Mouse (Mus musculus) hindbrain, postnatal 0 days (tissue): Measurements from ENCODE around the gene Rhbdl2. TPM values are rescaled to one million over a fixed set of nuclear protein-coding genes. Genes with fewer than 3 reads are reported as not detected.

Experiments used
- ATAC-seq: fragments of 200-750 bp; cut with Nextera tagmentation; 2 replicates; pipeline ENCODE4 v1.8.0; 2017; ENCODE audit warnings: mild to moderate bottlenecking, moderate TSS enrichment, moderate library complexity
- DNase-seq: peaks from one replicate; pipeline ENCODE4 v3.0.0-alpha.2; 2015; ENCODE audit warnings: low spot score
- H3K27ac ChIP-seq: fragments of 300-500 bp; sonication (generic); 2 replicates; pipeline ENCODE4 v1.5.1; 2014; ENCODE audit warnings: mild to moderate bottlenecking
- H3K27me3 ChIP-seq: fragments of 300-500 bp; sonication (generic); 2 replicates; pipeline ENCODE4 v1.6.1; 2014; ENCODE audit warnings: low read length, mixed read lengths; ENCODE audit not compliant: insufficient read depth
- H3K36me3 ChIP-seq: fragments of 300-500 bp; sonication (generic); 2 replicates; pipeline ENCODE4 v1.6.1; 2014; ENCODE audit warnings: low read length, mixed read lengths; ENCODE audit not compliant: insufficient read depth
- H3K4me1 ChIP-seq: fragments of 300-500 bp; sonication (generic); 2 replicates; pipeline ENCODE4 v1.6.1; 2014; ENCODE audit warnings: antibody characterized with exemption, low read length, mixed read lengths; ENCODE audit not compliant: insufficient read depth
- H3K4me2 ChIP-seq: fragments of 300-500 bp; sonication (generic); 2 replicates; pipeline ENCODE4 v1.6.1; 2014; ENCODE audit warnings: low read depth, mild to moderate bottlenecking, low read length, moderate library complexity, mixed read lengths
- H3K4me3 ChIP-seq: fragments of 300-500 bp; sonication (generic); 2 replicates; pipeline ENCODE4 v1.5.1; 2014; ENCODE audit warnings: low read length
- H3K9ac ChIP-seq: fragments of 300-500 bp; sonication (generic); replicated peaks from 2 replicates; pipeline ENCODE4 v1.6.1; 2014; ENCODE audit warnings: mild to moderate bottlenecking, low read length, moderate library complexity, mixed read lengths
- H3K9me3 ChIP-seq: fragments of 300-500 bp; sonication (generic); 2 replicates; pipeline ENCODE4 v1.6.1; 2016; ENCODE audit warnings: low read length, mixed read lengths
- CTCF ChIP-seq: IDR thresholded peaks from 2 replicates; pipeline ENCODE4 v1.5.1; 2016; ENCODE audit warnings: antibody characterized with exemption, control low read depth, low read depth
- WGBS: fragments of 180-500 bp; shearing (Covaris S2); extraction: QIAGEN DNeasy Blood & Tissue Kit; methylation state at CpG from one replicate; pipeline ENCODE4 v1.1.7; 2014; 5-methylcytosine and 5-hydroxymethylcytosine counted together
- polyA plus RNA-seq: library from polyadenylated mRNA; unstranded; fragments of >200 nt; fragmentation: Nextera tagmentation; extraction: Ambion mirVana; gene quantifications from 2 replicates; pipeline ENCODE4 v1.2.1, GENCODE M21; 2015
- total RNA-seq: library from RNA; depleted of rRNA; stranded (reverse); fragments of >200 nt; gene quantifications from 2 replicates; pipeline ENCODE4 v1.2.3, GENCODE M21; 2014

The Rhbdl2 gene
- total and polyA plus RNA-seq, 2 experiments from 2014 or later = 1.5 to 1.8 TPM

DNA sequence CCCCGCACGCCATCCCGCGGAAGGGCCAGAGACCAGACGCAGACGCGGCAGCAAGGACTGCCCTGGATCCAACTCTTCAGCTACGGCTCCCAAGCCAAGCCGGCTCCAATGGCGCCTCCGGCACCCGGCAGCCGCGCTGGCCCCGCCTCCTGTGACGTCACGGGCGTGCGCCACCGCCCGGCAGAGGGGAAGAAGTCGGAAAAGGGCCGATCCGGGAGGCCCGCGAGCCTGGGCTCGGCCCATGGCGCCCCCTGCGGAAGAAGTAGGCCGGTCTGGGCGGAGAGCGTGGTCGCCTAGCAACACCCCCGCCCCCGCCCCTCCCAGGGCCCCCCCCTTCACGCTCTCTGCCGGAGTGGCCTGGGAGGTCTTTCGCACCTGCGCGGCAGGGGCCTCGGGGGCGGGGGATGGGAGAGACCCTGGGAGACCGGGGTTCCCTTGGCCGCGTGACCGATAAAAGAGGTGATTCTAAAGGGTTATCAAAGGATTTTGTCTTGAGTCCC lies 37.5 kb upstream of the Rhbdl2 start, which contains the start of gene Akirin1:
Gene Akirin1, minus strand, starts transcription at position 194 of the 500 bp plus-strand sequence.
- H3K4me1 ChIP-seq = peaks cover 8% of the 10 kb centered on the region; the same call in 1 of the 2 replicates
- H3K36me3 ChIP-seq = no peaks in the 10 kb centered on the region
- H3K9me3 ChIP-seq = no peaks in the 10 kb centered on the region
- H3K4me2 ChIP-seq = peak within 1 kb of the TSS; percentile 73
- TF ChIP-seq CTCF = peak; percentile 48
- peak; percentile 99 for DNase-seq
- peak; percentile 99 for ATAC-seq
- peak within 1 kb of the TSS; percentile 88 for H3K9ac ChIP-seq
- H3K27ac ChIP-seq = peak within 1 kb of the TSS; percentile 94
- peak within 1 kb of the TSS; percentile 91 for H3K4me3 ChIP-seq
- 6% methylated on average over 36 of the region's 46 CpGs for WGBS
- H3K27me3 ChIP-seq = no peaks in the 10 kb centered on the region

GRCm38 (mm10) chr4:123750707-123751312 lies 36.9 kb upstream of the Rhbdl2 start:
- DNase-seq = peak; percentile 58
- peaks cover 8% of the 10 kb centered on the region; the same call in 1 of the 2 replicates for H3K4me1 ChIP-seq
- no peaks in the 10 kb centered on the region for H3K36me3 ChIP-seq
- H3K4me3 ChIP-seq = peak overlapping the region; percentile 91
- peak overlapping the region; percentile 94; the same call in 1 of the 2 replicates for H3K27ac ChIP-seq
- H3K9ac ChIP-seq = peak overlapping the region; percentile 88
- ATAC-seq = no peak
- TF ChIP-seq CTCF = no peak
- H3K4me2 ChIP-seq = peak overlapping the region; percentile 73
- H3K27me3 ChIP-seq = no peaks in the 10 kb centered on the region
- 0% methylated on average over 8 of the region's 8 CpGs for WGBS
- no peaks in the 10 kb centered on the region for H3K9me3 ChIP-seq

DNA sequence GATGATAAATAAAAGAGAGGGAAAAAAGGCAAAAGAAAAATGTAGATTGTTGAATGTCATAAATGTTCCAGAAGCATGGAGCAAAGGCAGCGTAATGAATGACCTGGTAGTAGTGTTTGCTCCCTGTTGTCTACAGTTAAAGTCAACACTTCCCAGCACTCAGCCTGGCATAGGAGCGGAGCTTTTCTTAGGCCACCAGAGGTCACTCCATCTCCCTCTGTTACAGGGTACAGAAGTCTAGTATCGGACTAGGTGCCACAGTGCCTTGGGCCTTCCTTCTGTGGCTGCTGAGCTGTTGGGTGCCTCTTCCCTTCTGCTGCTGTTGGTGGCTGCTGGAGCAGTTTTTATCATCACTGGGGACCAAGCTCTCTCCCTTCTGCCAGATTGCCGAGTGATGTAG lies 29.4 kb upstream of the Rhbdl2 start:
- Histone ChIP-seq H3K4me2 (no peak overlapping the region), H3K27me3 (no peaks in the 10 kb centered on the region), H3K4me1 (no peaks in the 10 kb centered on the region), H3K9me3 (no peaks in the 10 kb centered on the region), H3K36me3 (no peaks in the 10 kb centered on the region), H3K4me3 (no peak overlapping the region), H3K27ac (no peak overlapping the region), H3K9ac (no peak overlapping the region)
- 46% methylated on average over 4 of the region's 4 CpGs for WGBS
- peak; percentile 43 for DNase-seq
- TF ChIP-seq CTCF = peak; percentile 55
- ATAC-seq = no peak

DNA sequence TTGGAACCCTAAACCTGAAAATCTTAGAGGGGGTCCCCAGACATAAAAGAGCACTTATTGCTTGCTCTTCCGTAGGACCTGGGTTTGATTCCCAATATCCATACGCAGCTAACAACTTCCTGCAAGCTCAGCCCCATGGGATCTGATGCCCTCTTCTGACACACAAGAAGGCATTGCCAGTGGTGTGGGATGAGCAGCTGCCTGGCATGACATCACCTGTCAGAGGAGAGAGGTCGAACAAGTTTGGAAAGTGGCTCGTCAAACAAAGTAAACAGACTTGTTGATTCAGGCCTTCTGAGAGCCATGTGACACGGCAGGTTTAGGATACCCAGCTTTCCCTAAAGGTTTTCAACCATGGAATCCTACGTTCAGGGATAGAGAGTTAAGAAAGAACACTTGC lies 22.6 kb upstream of the Rhbdl2 start:
- TF ChIP-seq CTCF = no peak
- Histone ChIP-seq H3K36me3 (no peaks in the 10 kb centered on the region), H3K4me2 (no peak overlapping the region), H3K27ac (no peak overlapping the region), H3K4me1 (no peaks in the 10 kb centered on the region), H3K9ac (no peak overlapping the region), H3K4me3 (no peak overlapping the region), H3K9me3 (no peaks in the 10 kb centered on the region), H3K27me3 (no peaks in the 10 kb centered on the region)
- 85% methylated on average over 6 of the region's 6 CpGs for WGBS
- no peak for ATAC-seq
- DNase-seq = no peak

DNA sequence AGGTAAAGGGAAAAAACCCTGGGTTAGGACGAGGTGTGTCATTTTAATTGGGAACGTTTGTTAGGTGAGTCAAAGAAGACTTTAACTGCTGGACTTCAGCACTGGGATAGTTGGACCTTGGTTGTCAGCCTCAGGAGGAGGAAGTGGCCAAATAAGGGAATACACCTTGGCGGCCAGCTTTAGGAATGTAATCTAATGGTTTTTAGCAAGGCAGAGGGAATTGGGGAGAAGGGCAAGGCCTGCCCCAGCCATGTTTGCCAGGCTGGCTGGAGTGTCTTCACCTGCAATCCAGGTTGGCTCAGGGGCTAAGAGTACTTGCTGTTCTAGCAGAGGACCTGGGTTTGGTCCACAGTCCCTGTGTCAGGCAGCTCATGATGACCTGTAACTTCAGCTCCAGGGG lies 19.9 kb upstream of the Rhbdl2 start:
- 77% methylated on average over 3 of the region's 3 CpGs for WGBS
- Histone ChIP-seq H3K4me3 (no peak overlapping the region), H3K4me1 (no peaks in the 10 kb centered on the region), H3K9me3 (no peaks in the 10 kb centered on the region), H3K4me2 (no peak overlapping the region), H3K36me3 (no peaks in the 10 kb centered on the region), H3K9ac (no peak overlapping the region), H3K27ac (no peak overlapping the region), H3K27me3 (no peaks in the 10 kb centered on the region)
- DNase-seq (no peak), ATAC-seq (no peak)
- TF ChIP-seq CTCF = no peak

GRCm38 (mm10) chr4:123768234-123768633 lies 19.4 kb upstream of the Rhbdl2 start:
- 63% methylated on average over 4 of the region's 4 CpGs for WGBS
- H3K4me2 ChIP-seq = no peak overlapping the region
- TF ChIP-seq CTCF = no peak

GRCm38 (mm10) chr4:123792666-123793065 lies 5.0 kb downstream of the Rhbdl2 start:
- WGBS = 93% methylated on average over 2 of the region's 2 CpGs
- Histone ChIP-seq H3K27me3 (no peaks in the 10 kb centered on the region), H3K4me1 (no peaks in the 10 kb centered on the region), H3K36me3 (no peaks in the 10 kb centered on the region), H3K9me3 (no peaks in the 10 kb centered on the region), H3K9ac (no peak overlapping the region), H3K4me2 (no peak overlapping the region), H3K4me3 (no peak overlapping the region), H3K27ac (no peak overlapping the region)
- DNase-seq = no peak
- no peak for ATAC-seq
- TF ChIP-seq CTCF = no peak

More at GRCm38 (mm10) chr4:123768234-123768633, 19.4 kb upstream of the Rhbdl2 start:
- Histone ChIP-seq H3K4me1 (no peaks in the 10 kb centered on the region), H3K27ac (no peak overlapping the region), H3K36me3 (no peaks in the 10 kb centered on the region), H3K27me3 (no peaks in the 10 kb centered on the region), H3K9me3 (no peaks in the 10 kb centered on the region), H3K9ac (no peak overlapping the region), H3K4me3 (no peak overlapping the region)
- DNase-seq = no peak
- ATAC-seq = no peak
